Mouse (Mus musculus) heart, embryonic 10.5 days (tissue): ENCODE measurements around the gene Efcab1. TPM values are rescaled to one million over a fixed set of nuclear protein-coding genes. Genes with fewer than 3 reads are reported as not detected.
"Not testable (repeated sequence)": the region's sequence is repeated elsewhere in the genome, so short reads cannot be mapped to it uniquely, and the experiment has no call there.

Experiments
- DNase-seq: peaks from one replicate; pipeline ENCODE4 v3.0.0-alpha.2; 2017; ENCODE audit warnings: low spot score
- H3K27ac ChIP-seq: fragments of 300-500 bp; sonication (generic); 2 replicates; pipeline ENCODE4 v1.5.1; 2016; ENCODE audit warnings: mild to moderate bottlenecking
- H3K27me3 ChIP-seq: fragments of 300-500 bp; sonication (generic); 2 replicates; pipeline ENCODE4 v1.6.1; 2016; ENCODE audit warnings: mild to moderate bottlenecking; ENCODE audit not compliant: poor library complexity, insufficient read depth, severe bottlenecking
- H3K36me3 ChIP-seq: fragments of 300-500 bp; sonication (generic); 2 replicates; pipeline ENCODE4 v1.6.1; 2016; ENCODE audit warnings: mild to moderate bottlenecking, moderate library complexity
- H3K4me1 ChIP-seq: fragments of 300-500 bp; sonication (generic); 2 replicates; pipeline ENCODE4 v1.6.1; 2016; ENCODE audit warnings: mild to moderate bottlenecking
- H3K4me3 ChIP-seq: fragments of 300-500 bp; sonication (generic); 2 replicates; pipeline ENCODE4 v1.5.1; 2016; ENCODE audit warnings: mild to moderate bottlenecking, moderate library complexity
- H3K9me3 ChIP-seq: fragments of 300-500 bp; sonication (generic); 2 replicates; pipeline ENCODE4 v1.6.1; 2016; ENCODE audit warnings: mild to moderate bottlenecking, moderate library complexity
- WGBS: fragments of 180-500 bp; shearing (Covaris S2); methylation state at CpG from one replicate; pipeline ENCODE4 v1.1.7; 2016; 5-methylcytosine and 5-hydroxymethylcytosine counted together
- polyA plus RNA-seq: library from polyadenylated mRNA; unstranded; fragments of >200 nt; fragmentation: Nextera tagmentation; extraction: Ambion mirVana; gene quantifications from 2 replicates; pipeline ENCODE4 v1.2.1, GENCODE M21; 2016

Gene Efcab1
- polyA plus RNA-seq = 4.0 and 5.2 TPM in 2 replicates

DNA sequence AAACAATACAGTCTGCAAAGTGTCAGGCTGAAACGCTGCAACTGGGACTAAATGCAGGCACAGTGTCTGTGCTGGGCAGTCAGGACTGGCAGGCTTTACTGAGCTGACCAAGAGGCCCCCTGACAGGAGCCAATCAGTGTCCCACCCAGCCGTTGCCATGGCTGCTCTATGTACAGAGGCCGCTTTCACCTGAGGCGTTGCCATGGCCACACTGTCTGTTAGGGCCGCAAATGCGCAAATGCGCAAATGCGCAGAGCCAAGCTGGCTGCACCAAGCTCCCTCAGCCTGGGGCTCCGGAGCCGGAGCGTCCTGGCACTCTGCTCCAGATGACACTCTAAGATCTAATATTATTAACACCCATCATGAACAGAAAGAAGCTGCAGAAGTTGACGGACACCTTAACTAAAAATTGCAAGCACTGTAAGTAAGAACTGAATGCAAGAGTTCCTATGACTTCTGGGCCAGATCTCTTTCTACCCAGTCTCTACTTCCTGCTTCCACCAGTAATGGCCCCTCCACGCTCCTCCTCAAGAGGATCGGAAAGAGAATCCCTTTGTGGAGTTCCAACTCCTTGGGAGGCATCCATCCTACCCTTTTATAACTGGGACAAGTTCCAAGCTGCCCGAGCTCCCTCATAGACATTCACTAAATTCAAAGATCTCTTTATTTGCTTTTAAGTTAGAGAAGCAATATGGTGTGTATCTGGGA lies at the start of gene Efcab1:
Gene Efcab1 (plus strand): TSS at position 214 of the 708 bp plus-strand sequence.
- Histone ChIP-seq H3K9me3 (no peaks in the 10 kb centered on the region), H3K4me1 (peaks cover 10% of the 10 kb centered on the region; the same call in 1 of the 2 replicates), H3K36me3 (no peaks in the 10 kb centered on the region), H3K27ac (0 out of 2 replicates have a peak within 1 kb of the TSS, but pooled peaks have one; percentile 18), H3K4me3 (peak within 1 kb of the TSS; percentile 48), H3K27me3 (no peaks in the 10 kb centered on the region)
- 21% methylated on average over 15 of the region's 15 CpGs for WGBS
- peak; percentile 94 for DNase-seq

DNA sequence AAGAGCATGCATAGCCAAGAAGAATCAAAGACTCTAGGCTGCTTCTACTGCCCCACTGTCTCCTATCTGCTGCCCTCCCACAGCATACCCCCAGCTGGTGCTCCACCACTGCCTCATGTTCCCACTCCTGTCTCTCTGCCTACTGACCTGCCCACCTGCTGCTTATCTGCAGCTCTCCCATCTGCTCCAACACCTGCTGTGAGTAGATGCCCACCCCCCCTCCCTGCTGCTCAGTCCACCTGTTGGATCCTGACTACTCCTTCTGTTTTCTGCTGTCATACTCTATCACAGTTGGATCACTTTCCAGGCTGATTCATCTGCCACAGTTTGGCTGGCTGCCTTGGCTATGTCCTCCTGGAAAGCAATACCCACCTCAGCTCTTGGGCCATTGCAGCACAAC lies 47.0 kb upstream of the Efcab1 start:
- no peaks in the 10 kb centered on the region for H3K27me3 ChIP-seq
- DNase-seq = no peak
- no peaks in the 10 kb centered on the region for H3K36me3 ChIP-seq
- no peaks in the 10 kb centered on the region for H3K9me3 ChIP-seq
- H3K4me3 ChIP-seq = no peak overlapping the region
- H3K4me1 ChIP-seq = no peaks in the 10 kb centered on the region
- H3K27ac ChIP-seq = no peak overlapping the region

DNA sequence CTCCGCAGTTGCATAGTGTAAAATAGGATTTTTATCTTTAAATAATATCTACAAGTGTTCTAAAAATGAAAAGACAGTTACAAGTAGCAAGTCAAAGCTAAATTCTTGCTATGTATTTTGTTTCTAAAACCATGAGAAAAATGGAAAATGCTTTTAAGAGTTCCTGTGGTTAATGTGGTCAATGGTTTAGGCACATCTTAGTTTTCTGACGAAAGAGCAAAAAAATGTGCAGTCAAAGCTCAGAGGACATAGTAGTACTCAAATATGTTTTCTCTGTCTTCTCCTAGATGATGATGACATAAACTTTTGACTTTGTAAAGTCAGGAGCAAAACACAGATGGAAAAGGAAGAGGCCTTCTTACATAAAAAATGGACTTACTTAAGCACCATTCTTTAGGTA lies 21.5 kb upstream of the Efcab1 start:
- Histone ChIP-seq H3K4me1 (no peaks in the 10 kb centered on the region), H3K9me3 (no peaks in the 10 kb centered on the region), H3K27ac (no peak overlapping the region), H3K27me3 (no peaks in the 10 kb centered on the region), H3K36me3 (no peaks in the 10 kb centered on the region), H3K4me3 (no peak overlapping the region)
- DNase-seq = no peak
- 80% methylated on average over 2 of the region's 2 CpGs for WGBS

DNA sequence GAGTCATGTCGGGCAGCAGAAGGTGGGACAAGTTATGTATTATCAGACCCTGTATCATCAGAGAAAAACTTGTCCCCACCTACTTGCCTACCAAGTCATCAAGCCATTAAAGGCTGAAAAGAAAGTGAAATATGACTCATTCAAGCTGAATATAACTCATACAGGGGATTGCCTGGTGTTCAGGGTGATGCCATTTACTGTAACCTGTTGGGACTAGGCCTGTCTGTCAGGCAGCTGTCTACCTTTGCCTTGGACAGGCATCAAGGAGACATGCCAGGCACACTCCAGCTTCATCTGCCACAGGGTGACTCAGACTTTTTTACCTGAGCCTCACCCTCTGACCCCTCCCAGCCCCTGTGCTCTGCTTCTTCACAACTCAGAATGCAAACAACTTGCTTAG lies 21.0 kb upstream of the Efcab1 start:
- H3K4me3 ChIP-seq = no peak overlapping the region
- H3K9me3 ChIP-seq = no peaks in the 10 kb centered on the region
- H3K4me1 ChIP-seq = no peaks in the 10 kb centered on the region
- no peaks in the 10 kb centered on the region for H3K36me3 ChIP-seq
- no peak overlapping the region for H3K27ac ChIP-seq
- H3K27me3 ChIP-seq = no peaks in the 10 kb centered on the region
- DNase-seq = no peak
- WGBS = 66% methylated on average over 1 of the region's 1 CpGs

DNA sequence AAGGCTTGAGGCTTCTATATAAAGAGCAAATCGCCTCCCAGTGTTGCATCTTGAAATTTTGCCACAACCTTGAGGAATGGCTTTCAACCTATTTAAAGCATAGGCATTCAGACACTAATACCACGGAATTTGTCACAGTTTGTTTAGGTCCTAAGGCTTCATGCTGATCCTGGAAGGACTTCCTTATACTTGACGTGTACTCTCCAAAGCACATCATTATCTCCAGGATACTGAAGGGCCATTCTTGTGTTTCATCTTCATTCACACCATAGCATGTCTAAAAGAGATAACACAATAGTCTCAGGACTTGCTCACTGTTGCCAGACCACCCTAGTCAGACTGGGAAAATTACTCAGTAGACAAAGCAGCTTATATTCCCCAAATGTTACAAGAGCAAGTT lies 13.9 kb upstream of the Efcab1 start:
- peaks cover 13% of the 10 kb centered on the region for H3K4me1 ChIP-seq
- 61% methylated on average over 3 of the region's 3 CpGs for WGBS
- no peak for DNase-seq
- no peaks in the 10 kb centered on the region for H3K27me3 ChIP-seq
- H3K27ac ChIP-seq = no peak overlapping the region
- no peaks in the 10 kb centered on the region for H3K36me3 ChIP-seq
- H3K4me3 ChIP-seq = no peak overlapping the region
- H3K9me3 ChIP-seq = no peaks in the 10 kb centered on the region

DNA sequence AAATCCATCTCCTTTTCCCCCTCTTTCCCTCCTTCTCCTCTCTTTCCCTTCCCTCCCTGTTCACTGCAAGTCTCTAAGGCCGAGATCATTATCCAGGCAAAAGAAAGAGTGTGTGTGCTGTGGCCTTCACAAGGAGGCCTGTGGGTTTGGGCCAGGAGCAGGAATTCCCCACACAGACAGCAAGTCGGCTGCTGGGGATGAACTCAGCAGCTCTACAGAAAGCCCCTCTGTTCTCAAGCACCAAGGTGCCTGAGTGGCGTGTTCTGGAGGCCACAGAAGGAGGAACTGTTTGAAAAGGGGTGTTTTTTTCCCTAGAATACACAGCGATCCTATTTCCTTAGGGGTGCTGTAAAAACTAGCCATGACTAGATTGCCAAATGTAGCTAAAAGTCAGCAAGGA lies 12.5 kb upstream of the Efcab1 start:
- Histone ChIP-seq H3K36me3 (no peaks in the 10 kb centered on the region), H3K4me3 (no peak overlapping the region), H3K9me3 (no peaks in the 10 kb centered on the region), H3K27ac (no peak overlapping the region), H3K27me3 (no peaks in the 10 kb centered on the region), H3K4me1 (peaks cover 13% of the 10 kb centered on the region)
- 54% methylated on average over 4 of the region's 4 CpGs for WGBS
- no peak for DNase-seq

DNA sequence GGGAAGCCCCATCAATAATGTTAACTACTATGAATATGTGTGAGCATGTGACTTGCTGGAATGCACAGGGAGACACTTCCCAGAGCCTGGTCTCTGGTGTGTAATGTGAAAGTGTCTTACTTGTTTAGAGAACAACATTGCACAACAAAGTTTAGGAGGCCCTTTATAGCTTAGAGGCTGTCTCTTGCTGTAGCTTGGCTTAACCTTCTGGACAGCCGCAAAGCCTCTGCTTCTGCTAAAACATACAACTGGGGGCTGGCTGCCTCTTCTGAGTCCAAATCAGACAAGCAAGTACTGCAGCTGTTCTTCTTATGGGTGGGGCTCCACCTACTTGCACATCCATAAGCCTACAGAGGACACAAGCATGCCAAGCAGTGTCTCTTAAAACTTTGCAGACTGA lies 11.7 kb upstream of the Efcab1 start:
- Histone ChIP-seq H3K36me3 (no peaks in the 10 kb centered on the region), H3K4me1 (peaks cover 13% of the 10 kb centered on the region), H3K9me3 (no peaks in the 10 kb centered on the region), H3K27me3 (no peaks in the 10 kb centered on the region), H3K4me3 (no peak overlapping the region), H3K27ac (no peak overlapping the region)
- WGBS = 88% methylated on average over 1 of the region's 1 CpGs
- DNase-seq = no peak

DNA sequence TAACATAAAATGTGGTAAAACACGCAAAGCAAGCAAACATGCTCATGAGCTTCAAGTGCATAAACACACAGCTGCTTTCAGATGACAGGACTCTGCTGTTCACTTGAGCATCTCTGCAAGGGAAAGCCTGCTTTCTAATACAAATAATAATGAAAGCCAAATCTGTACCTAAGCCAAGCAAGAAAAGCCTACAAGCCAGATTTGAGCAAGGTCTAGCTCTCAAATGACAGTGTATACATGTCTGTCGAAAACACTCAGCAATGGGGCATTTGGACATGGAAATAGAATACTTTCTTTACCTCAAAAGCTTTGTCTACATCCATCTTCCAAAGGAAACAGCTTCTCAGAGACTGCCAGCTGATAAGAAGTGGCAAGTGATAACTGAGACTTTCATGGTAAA lies 10.9 kb upstream of the Efcab1 start:
- no peaks in the 10 kb centered on the region for H3K36me3 ChIP-seq
- H3K4me1 ChIP-seq = peaks cover 13% of the 10 kb centered on the region
- H3K9me3 ChIP-seq = no peaks in the 10 kb centered on the region
- DNase-seq = no peak
- H3K27ac ChIP-seq = no peak overlapping the region
- H3K4me3 ChIP-seq = no peak overlapping the region
- no peaks in the 10 kb centered on the region for H3K27me3 ChIP-seq
- 59% methylated on average over 2 of the region's 2 CpGs for WGBS

DNA sequence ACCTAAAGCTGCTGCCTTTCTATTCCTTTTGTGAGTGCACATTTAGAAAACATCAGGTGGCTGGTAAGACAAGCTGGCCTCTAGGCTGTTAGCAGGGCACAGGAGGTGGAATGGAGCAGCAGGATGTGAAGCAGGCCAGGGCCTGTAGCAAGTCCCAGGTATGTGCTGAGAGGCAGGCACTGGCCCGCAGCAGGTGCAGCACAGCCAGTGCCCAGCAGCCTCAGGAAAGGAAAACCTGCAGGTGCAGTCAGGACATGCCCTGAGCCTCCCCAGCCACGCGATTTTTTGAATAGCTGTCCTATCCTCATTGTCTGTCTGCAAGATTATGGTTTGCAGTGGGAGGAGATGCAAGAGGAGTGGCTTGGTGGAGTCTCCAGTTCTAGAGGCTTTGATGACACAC lies 24.3 kb downstream of the Efcab1 start:
- not testable (repeated sequence) for H3K36me3 ChIP-seq, H3K27ac ChIP-seq, DNase-seq, H3K9me3 ChIP-seq, H3K4me1 ChIP-seq, H3K4me3 ChIP-seq, H3K27me3 ChIP-seq
- 66% methylated on average over 3 of the region's 3 CpGs for WGBS

DNA sequence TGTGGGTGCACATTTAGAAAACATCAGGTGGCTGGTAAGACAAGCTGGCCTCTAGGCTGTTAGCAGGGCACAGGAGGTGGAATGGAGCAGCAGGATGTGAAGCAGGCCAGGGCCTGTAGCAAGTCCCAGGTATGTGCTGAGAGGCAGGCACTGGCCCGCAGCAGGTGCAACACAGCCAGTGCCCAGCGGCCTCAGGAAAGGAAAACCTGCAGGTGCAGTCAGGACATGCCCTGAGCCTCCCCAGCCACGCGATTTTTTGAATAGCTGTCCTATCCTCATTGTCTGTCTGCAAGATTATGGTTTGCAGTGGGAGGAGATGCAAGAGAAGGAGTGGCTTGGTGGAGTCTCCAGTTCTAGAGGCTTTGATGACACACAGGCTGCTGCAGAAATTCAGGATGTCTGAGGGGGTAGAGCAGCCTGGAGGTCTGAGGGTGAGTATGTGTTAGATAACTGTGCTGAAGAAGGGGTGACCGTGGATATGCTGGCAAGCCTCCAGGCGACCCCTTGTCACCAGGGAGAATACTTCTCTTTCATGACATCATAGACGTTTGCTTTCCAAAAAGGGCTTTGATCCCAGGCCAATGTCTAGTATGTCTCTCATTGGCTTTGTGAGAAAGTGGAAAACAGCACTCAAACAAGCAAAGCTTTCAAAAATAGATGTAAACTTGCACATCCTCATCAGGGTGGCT lies 30.2 kb downstream of the Efcab1 start:
- H3K4me1 ChIP-seq, H3K27ac ChIP-seq, DNase-seq, H3K4me3 ChIP-seq, H3K9me3 ChIP-seq, H3K27me3 ChIP-seq, H3K36me3 ChIP-seq: not testable (repeated sequence)
- 55% methylated on average over 7 of the region's 7 CpGs for WGBS

DNA sequence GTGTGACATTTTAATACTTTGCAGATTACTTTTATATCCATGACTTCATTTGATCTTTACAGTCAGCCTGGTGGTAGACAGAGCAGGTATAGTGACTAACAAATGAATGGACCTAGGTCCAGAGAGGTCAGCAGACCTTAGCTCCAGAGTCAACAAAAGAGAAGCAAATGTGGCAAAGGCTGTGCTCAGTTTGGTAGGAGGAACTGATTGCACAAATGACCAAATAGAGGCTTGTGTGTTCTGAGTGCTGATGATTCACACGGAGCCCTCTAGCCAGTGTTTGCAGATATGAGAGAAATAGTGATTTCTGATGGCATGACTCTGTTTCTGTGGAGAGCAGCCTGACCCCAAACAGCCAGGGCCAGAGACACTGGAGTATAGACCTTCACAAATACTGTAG lies 33.1 kb downstream of the Efcab1 start:
- Histone ChIP-seq H3K9me3 (no peaks in the 10 kb centered on the region), H3K4me3 (no peak overlapping the region), H3K36me3 (no peaks in the 10 kb centered on the region), H3K4me1 (no peaks in the 10 kb centered on the region), H3K27ac (no peak overlapping the region), H3K27me3 (peaks cover 14% of the 10 kb centered on the region; the same call in 1 of the 2 replicates)
- WGBS = 51% methylated on average over 1 of the region's 1 CpGs
- DNase-seq = no peak

DNA sequence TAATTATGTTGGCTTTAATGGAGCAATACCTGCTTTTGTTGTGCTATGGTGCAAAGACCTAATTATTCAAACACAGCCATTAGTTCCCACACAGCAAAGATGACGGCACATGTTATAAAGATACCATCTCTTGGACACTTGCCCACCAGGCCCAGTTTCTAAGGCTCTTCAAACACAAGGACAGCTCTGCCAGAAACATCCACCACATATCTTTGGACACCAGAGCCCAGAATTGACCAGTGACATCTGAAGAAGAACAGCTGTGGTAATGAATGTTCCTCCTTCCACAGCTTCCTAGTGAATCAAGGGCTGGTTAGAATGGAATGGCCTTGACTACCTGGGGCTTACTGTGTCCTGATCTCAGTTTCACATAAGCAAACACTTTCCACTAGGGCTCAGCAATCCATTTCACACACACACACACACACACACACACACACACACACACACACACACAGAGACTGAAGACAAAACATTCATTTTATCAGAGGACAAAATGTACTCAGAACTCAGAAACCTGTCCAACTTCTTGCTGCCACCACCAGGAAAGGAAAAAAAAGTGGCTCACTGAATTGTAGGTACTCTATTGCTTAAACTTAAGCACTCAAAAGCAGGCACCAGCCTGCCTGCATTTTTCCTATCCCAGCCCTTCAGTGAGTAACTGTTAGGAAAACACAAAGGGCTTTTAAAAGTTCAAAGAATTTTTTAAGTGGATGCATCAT lies 33.7 kb downstream of the Efcab1 start:
- Histone ChIP-seq H3K4me3 (no peak overlapping the region), H3K4me1 (no peaks in the 10 kb centered on the region), H3K36me3 (no peaks in the 10 kb centered on the region), H3K27me3 (peaks cover 14% of the 10 kb centered on the region; the same call in 1 of the 2 replicates), H3K27ac (0 out of 2 replicates have a peak overlapping the region, but pooled peaks have one; percentile 10), H3K9me3 (no peaks in the 10 kb centered on the region)
- no peak for DNase-seq
- 38% methylated on average over 1 of the region's 1 CpGs for WGBS

DNA sequence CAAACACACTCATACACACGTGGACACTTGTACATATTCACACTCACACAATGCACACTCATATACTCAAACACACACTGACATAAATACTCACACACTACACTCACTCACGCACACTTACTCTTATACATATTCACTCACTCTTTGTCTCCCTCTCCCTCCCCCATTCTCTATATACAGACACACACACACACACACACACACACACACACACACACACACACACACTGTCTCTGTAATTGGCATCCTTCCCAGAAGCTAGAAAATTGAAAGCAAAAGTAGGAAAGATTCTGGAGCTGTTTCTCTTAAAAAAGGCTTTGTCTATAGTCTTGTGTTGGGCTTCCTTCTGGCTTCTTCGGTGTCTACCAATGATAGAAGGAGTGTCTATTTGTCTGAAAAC lies 34.5 kb downstream of the Efcab1 start:
- DNase-seq = no peak
- H3K27me3 ChIP-seq = peaks cover 14% of the 10 kb centered on the region; the same call in 1 of the 2 replicates
- H3K4me1 ChIP-seq = no peaks in the 10 kb centered on the region
- H3K27ac ChIP-seq = no peak overlapping the region
- 69% methylated on average over 3 of the region's 3 CpGs for WGBS
- H3K4me3 ChIP-seq = no peak overlapping the region
- H3K36me3 ChIP-seq = no peaks in the 10 kb centered on the region
- H3K9me3 ChIP-seq = no peaks in the 10 kb centered on the region
